Mouse (Mus musculus): Measurements from ENCODE around the gene Rasa3. TPM values are rescaled to one million over a fixed set of nuclear protein-coding genes. Genes with fewer than 3 reads are reported as not detected.

The Rasa3 gene
- total and polyA plus RNA-seq, 2 experiments from 2014 or later: 13.2 to 29.9 TPM

DNA sequence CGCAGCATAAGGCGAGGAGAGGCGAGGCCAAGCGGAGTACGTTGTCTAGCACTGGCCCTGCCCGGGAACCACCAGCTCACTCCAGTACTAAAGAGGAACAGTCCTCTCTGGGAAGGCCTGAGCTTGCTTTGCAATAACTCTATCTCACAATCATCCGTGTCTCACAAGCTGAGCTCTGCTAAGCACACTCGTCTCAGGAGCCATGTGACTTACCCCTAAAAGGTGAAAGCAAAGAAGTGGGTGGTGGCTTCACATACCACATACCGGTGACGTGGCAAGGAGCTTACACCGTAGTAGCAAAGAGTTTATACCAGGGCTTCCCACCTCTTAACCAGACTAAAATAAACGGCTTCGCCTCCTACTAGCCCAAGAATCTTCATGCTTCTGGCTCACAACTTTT is 17.1 kb downstream of the Rasa3 start:
- Histone ChIP-seq H3K36me3 (replicated peaks; ENCODE audit: control insufficient read depth, insufficient read depth, low read length) (no peaks in the 10 kb centered on the region), H3K4me3 (ENCODE audit: low read depth, low read length) (no peak overlapping the region), H3K9ac (replicated peaks; ENCODE audit: low read depth, low read length) (0 out of 2 replicates have a peak overlapping the region, but pooled peaks have one; percentile 1), H3K4me2 (ENCODE audit: low read depth, low read length) (no peak overlapping the region), H3K27me3 (ENCODE audit: control insufficient read depth, insufficient read depth, low read length) (no peaks in the 10 kb centered on the region), H3K4me1 (ENCODE audit: control insufficient read depth, insufficient read depth) (peaks cover 42% of the 10 kb centered on the region), H3K9me3 (replicated peaks; ENCODE audit: control insufficient read depth, low read length) (no peaks in the 10 kb centered on the region), H3K27ac (ENCODE audit: low read depth) (0 out of 2 replicates have a peak overlapping the region, but pooled peaks have one; percentile 30)
- TF ChIP-seq CTCF (IDR thresholded peaks at IDR 0.05; ENCODE audit: low read depth) (no peak), EP300 (IDR thresholded peaks at IDR 0.05; ENCODE audit: low read depth) (no peak)
- 0 out of 2 replicates have a peak, but pooled peaks have one; percentile 42 for ATAC-seq (ENCODE audit: insufficient read depth, low read depth)
- no peak for DNase-seq (ENCODE audit: low spot score)
- 63% methylated on average over 13 of the region's 13 CpGs for WGBS

DNA sequence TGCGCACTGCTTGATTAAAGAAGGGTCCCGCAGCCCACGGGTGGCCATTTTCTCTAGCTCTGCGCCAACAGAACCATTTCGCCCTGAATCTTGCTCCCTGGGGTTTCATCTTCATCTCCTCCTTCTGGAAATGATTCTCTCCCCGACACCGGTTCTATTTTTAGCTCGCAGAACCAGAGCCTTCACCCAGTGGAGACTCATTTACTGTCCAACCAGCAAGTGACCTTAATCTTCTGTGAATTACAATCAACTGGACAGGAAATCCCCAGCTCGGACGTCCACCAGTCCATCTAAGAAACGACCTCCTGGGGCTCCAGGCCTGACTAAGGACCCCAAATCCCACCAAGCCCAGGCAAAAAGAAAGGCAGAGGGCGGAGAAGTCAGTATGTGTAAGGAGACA is 19.9 kb downstream of the Rasa3 start:
- no peak overlapping the region for H3K4me3 ChIP-seq (ENCODE audit: low read depth, low read length)
- DNase-seq (ENCODE audit: low spot score): no peak
- no peak overlapping the region for H3K4me2 ChIP-seq (ENCODE audit: low read depth, low read length)
- ATAC-seq (ENCODE audit: insufficient read depth, low read depth): no peak
- 47% methylated on average over 12 of the region's 12 CpGs for WGBS
- peak overlapping the region; percentile 36; the same call in 1 of the 2 replicates for H3K27ac ChIP-seq (ENCODE audit: low read depth)
- H3K36me3 ChIP-seq (replicated peaks; ENCODE audit: control insufficient read depth, insufficient read depth, low read length): no peaks in the 10 kb centered on the region
- H3K4me1 ChIP-seq (ENCODE audit: control insufficient read depth, insufficient read depth): peaks cover 22% of the 10 kb centered on the region
- TF ChIP-seq CTCF (IDR thresholded peaks at IDR 0.05; ENCODE audit: low read depth): no peak
- TF ChIP-seq EP300 (IDR thresholded peaks at IDR 0.05; ENCODE audit: low read depth): no peak
- H3K9ac ChIP-seq (replicated peaks; ENCODE audit: low read depth, low read length): no peak overlapping the region
- H3K9me3 ChIP-seq (replicated peaks; ENCODE audit: control insufficient read depth, low read length): no peaks in the 10 kb centered on the region
- no peaks in the 10 kb centered on the region for H3K27me3 ChIP-seq (ENCODE audit: control insufficient read depth, insufficient read depth, low read length)

DNA sequence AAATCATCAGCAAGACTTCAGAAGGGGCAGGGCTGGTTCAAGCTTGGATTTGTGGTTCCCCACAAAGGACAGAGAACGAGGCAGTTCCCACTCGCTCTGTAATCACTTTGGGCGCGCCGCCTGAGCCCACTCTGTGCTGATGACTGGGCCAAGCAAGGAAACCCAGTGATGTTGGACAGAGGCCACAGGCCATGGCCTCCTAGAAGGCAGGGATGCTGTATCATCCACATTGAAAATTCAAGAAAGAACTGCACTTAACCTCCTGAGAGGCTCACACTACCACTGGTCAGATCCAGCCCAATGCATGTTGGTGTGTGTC is 22.4 kb downstream of the Rasa3 start:
- peaks cover 40% of the 10 kb centered on the region for H3K4me1 ChIP-seq (ENCODE audit: control insufficient read depth, insufficient read depth)
- 72% methylated on average over 5 of the region's 5 CpGs for WGBS
- H3K9me3 ChIP-seq (replicated peaks; ENCODE audit: control insufficient read depth, low read length): no peaks in the 10 kb centered on the region
- no peaks in the 10 kb centered on the region for H3K27me3 ChIP-seq (ENCODE audit: control insufficient read depth, insufficient read depth, low read length)
- no peak for DNase-seq (ENCODE audit: low spot score)
- H3K4me2 ChIP-seq (ENCODE audit: low read depth, low read length): no peak overlapping the region
- H3K27ac ChIP-seq (ENCODE audit: low read depth): 0 out of 2 replicates have a peak overlapping the region, but pooled peaks have one; percentile 16
- H3K4me3 ChIP-seq (ENCODE audit: low read depth, low read length): no peak overlapping the region
- TF ChIP-seq EP300 (IDR thresholded peaks at IDR 0.05; ENCODE audit: low read depth) (no peak), CTCF (IDR thresholded peaks at IDR 0.05; ENCODE audit: low read depth) (no peak)
- H3K9ac ChIP-seq (replicated peaks; ENCODE audit: low read depth, low read length): no peak overlapping the region
- no peaks in the 10 kb centered on the region for H3K36me3 ChIP-seq (replicated peaks; ENCODE audit: control insufficient read depth, insufficient read depth, low read length)
- no peak for ATAC-seq (ENCODE audit: insufficient read depth, low read depth)

DNA sequence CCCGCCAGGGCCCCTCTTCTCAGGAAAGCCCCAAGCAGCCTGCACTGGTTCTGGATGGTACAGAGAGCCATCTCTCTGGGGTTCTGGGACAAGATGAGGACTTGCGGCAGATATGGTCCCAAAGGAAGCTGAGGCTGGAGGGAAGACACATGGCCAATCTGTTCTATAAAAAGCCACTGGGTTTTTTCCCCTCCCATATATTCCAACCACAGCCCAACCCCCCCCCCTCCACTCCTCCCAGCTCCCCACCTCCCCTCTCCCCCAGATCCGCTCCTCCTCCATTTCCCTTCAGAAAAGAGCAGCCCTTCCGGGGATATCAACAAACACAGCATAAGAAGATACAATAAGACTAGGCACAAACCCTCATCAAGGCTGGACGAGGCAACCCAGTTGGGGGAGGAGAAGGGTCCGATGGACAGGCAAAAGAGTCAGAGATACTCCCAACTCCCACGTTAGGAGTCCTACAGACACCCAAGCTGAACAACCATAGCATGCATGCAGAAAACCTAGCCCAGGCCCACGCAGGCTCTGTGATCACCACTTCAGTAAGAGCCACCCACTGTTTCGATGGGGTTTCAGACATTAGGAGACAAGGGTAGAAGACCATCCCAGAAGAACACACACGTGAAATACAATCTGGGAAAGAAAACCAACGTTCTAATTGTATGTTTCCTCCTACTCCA is 22.9 kb downstream of the Rasa3 start:
- no peak for TF ChIP-seq EP300 (IDR thresholded peaks at IDR 0.05; ENCODE audit: low read depth)
- TF ChIP-seq CTCF (IDR thresholded peaks at IDR 0.05; ENCODE audit: low read depth): no peak
- H3K27me3 ChIP-seq (ENCODE audit: control insufficient read depth, insufficient read depth, low read length): no peaks in the 10 kb centered on the region
- ATAC-seq (ENCODE audit: insufficient read depth, low read depth): 0 out of 2 replicates have a peak, but pooled peaks have one; percentile 18
- DNase-seq (ENCODE audit: low spot score): no peak
- H3K9ac ChIP-seq (replicated peaks; ENCODE audit: low read depth, low read length): peak overlapping the region; percentile 26; the same call in 1 of the 2 replicates
- WGBS: 60% methylated on average over 11 of the region's 11 CpGs
- no peaks in the 10 kb centered on the region for H3K9me3 ChIP-seq (replicated peaks; ENCODE audit: control insufficient read depth, low read length)
- no peak overlapping the region for H3K4me2 ChIP-seq (ENCODE audit: low read depth, low read length)
- H3K36me3 ChIP-seq (replicated peaks; ENCODE audit: control insufficient read depth, insufficient read depth, low read length): no peaks in the 10 kb centered on the region
- peaks cover 45% of the 10 kb centered on the region for H3K4me1 ChIP-seq (ENCODE audit: control insufficient read depth, insufficient read depth)
- H3K27ac ChIP-seq (ENCODE audit: low read depth): peak overlapping the region; percentile 22; the same call in 1 of the 2 replicates
- no peak overlapping the region for H3K4me3 ChIP-seq (ENCODE audit: low read depth, low read length)

DNA sequence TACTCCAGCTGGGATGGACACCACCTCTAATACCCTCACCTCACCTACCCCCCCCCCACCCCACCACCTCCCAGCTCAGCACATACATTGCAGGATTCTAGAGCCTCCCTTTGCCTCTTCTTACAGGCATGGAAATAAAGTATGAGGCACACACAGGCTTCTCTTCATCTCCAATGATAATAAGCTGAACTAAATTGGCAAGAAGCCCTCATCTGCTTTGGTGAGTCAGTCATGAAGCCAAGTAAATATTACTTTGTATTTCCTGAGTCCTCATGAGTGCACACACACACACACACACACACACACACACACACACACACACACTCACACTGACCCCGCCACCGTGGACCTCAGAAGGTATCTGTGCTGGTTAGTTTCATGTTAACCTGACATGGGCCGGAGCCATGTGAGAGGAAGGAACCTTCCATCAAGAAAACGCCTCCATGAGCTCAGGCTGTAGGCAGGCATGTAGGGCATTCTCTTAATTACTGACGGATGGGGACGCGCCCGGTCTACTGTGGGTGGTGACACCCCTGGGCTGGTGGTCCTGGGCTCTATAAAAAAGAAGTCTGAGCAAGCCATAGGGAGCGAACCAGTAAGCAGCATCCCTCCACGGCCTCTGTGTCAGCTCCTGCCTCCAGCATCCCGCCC is 26.7 kb downstream of the Rasa3 start:
- TF ChIP-seq CTCF (IDR thresholded peaks at IDR 0.05; ENCODE audit: low read depth) (no peak), EP300 (IDR thresholded peaks at IDR 0.05; ENCODE audit: low read depth) (no peak)
- DNase-seq (ENCODE audit: low spot score): no peak
- H3K9me3 ChIP-seq (replicated peaks; ENCODE audit: control insufficient read depth, low read length): no peaks in the 10 kb centered on the region
- H3K27me3 ChIP-seq (ENCODE audit: control insufficient read depth, insufficient read depth, low read length): no peaks in the 10 kb centered on the region
- no peak overlapping the region for H3K4me2 ChIP-seq (ENCODE audit: low read depth, low read length)
- no peak for ATAC-seq (ENCODE audit: insufficient read depth, low read depth)
- H3K9ac ChIP-seq (replicated peaks; ENCODE audit: low read depth, low read length): no peak overlapping the region
- H3K27ac ChIP-seq (ENCODE audit: low read depth): peak overlapping the region; percentile 63
- H3K4me3 ChIP-seq (ENCODE audit: low read depth, low read length): no peak overlapping the region
- WGBS: 77% methylated on average over 11 of the region's 11 CpGs
- no peaks in the 10 kb centered on the region for H3K36me3 ChIP-seq (replicated peaks; ENCODE audit: control insufficient read depth, insufficient read depth, low read length)
- H3K4me1 ChIP-seq (ENCODE audit: control insufficient read depth, insufficient read depth): peaks cover 46% of the 10 kb centered on the region

Measured in heart, postnatal 0 days (tissue).